Mouse (Mus musculus): ENCODE data around the gene Pramef20.

GRCm38 (mm10) chr4:144420644-144421043 lies 42.9 kb upstream of the Pramef20 start:
- TF ChIP-seq NRF1 (IDR thresholded peaks at IDR 0.05; ENCODE audit: low read depth, low read length) (no peak), SIN3A (IDR thresholded peaks at IDR 0.05; ENCODE audit: low read length) (no peak), TCF12 (IDR thresholded peaks at IDR 0.05; ENCODE audit: low read depth, low read length) (no peak), ZC3H11A (IDR thresholded peaks at IDR 0.05; ENCODE audit: low read depth, low read length) (no peak), E2F4 (IDR thresholded peaks at IDR 0.05; ENCODE audit: insufficient replicate concordance, low read depth, low read length) (no peak), EP300 (IDR thresholded peaks at IDR 0.05; ENCODE audit: low read length) (no peak), SMC3 (IDR thresholded peaks at IDR 0.05; ENCODE audit: low read depth, low read length) (no peak), POLR2A (IDR thresholded peaks at IDR 0.05; ENCODE audit: low read depth, low read length) (no peak), TBP (conservative IDR thresholded peaks at IDR 0.05; ENCODE audit: low read depth, low read length) (no peak)

Data from CH12.LX (cell line).